Mouse (Mus musculus) adrenal gland, postnatal 25 days (tissue): ENCODE measurements around the gene Dhcr7. TPM values are rescaled to one million over a fixed set of nuclear protein-coding genes. Genes with fewer than 3 reads are reported as not detected.

Experiments used
- DNase-seq: peaks from one replicate; pipeline ENCODE4 v3.0.0; 2021; ENCODE audit warnings: mixed read lengths
- microRNA-seq, 2 experiments: library from miRNA; unstranded; fragments of <30 nt; microRNA quantifications; one replicate each; pipeline ENCODE4 v1.2.0; 2021
- total RNA-seq: library from RNA; stranded (reverse); gene quantifications from 2 replicates; pipeline ENCODE4 v1.2.3, GENCODE M21; 2021

The Dhcr7 gene
- total RNA-seq, 1 experiment from 2014 or later, result 1,142 TPM

DNA sequence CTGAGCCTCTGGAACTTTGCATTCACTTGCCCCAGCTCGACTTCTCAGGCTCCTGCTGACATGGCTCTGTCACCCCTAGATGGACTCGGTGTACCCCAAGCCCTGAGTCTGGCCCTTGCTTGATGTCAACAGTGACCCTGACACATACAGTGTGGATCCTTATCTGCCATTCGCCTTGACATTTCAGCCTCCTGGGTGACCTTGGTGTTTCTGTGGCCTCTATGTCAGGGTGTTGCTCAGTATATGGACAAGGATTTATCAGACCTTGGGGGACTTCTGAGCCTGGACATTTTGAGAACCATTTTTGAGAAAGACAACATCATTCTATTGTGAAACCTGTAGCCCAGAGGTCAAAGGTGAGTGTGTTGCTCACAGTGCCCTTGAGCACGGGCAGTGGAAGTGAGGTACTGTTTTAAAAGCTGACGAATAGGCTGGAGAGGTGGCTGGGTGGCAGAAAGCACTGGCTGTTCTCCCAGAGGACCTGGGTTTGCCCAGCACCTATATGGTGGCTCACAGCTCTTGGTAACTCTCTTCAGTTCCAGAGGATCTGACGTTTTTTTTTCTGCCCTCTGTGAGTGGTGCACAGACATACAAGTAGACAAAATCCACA lies 10.7 kb downstream of the Dhcr7 start:
- peak; percentile 44 for DNase-seq

DNA sequence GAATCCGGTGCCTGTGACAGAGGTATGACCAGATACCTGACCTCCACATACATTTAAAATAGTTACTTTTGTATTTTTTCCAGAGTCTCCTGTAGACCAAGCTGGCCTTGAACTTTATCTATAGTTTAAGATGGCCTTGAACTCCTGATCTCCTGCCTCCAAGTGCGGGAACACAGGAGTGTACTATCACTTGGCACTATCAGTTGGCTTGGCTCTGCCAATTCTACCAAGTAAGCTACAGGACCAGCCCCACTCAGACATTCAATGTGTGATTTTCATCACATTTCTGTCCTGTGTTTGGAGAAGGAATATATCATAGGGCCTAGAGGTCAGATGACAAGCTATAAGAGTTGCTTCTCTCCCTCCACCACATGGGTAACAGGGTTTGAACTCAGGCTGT lies 11.4 kb downstream of the Dhcr7 start:
- DNase-seq, result no peak

- DNase-seq, result no peak
Measured at GRCm38 (mm10) chr7:143834972-143835371, 12.0 kb downstream of the Dhcr7 start.

DNA sequence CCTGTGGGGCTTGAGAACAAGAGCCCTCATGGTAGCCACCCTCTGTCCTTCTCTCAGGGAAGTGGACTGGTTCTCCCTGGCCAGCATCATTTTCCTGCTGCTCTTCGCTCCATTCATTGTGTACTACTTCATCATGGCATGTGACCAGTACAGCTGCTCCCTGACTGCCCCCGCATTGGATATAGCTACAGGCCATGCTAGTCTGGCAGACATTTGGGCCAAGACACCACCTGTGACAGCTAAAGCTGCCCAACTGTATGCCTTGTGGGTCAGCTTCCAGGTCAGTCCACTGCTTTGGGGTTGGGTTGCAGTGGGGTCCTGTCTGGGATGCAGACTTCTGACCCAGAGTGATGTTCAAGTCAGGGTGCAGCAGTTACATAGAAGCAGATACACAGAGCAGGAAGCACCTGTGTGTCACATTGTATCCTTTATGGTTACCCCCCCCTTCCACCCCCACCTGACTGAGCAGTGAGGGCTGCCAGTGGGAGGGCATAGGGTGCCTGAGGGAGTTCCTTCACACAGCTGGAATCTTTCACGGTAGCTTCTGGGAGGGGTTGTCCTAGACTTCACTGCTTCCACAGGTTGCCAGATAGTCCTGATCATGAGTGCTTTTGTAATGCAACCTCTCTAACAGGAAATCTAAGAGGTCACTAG lies 14.9 kb downstream of the Dhcr7 start:
- DNase-seq, result no peak

DNA sequence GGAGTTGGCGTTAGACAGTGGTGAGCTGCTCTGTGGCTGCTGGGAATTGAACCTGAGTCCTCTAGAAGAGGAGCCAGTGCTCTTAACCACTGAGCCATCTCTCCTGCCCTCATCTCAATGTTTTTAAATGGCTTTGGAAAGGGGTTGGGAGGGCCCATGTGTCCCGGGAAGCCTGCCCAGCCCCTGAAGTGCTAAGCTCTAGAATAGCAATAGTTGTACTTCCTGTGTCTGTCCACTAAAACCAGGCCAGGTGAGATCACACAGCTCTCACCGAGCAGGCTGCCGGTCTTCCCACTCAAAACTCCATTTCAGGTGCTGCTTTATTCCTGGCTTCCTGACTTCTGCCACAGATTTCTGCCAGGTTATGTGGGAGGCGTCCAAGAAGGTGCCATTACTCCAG lies 17.2 kb downstream of the Dhcr7 start:
- no peak for DNase-seq

DNA sequence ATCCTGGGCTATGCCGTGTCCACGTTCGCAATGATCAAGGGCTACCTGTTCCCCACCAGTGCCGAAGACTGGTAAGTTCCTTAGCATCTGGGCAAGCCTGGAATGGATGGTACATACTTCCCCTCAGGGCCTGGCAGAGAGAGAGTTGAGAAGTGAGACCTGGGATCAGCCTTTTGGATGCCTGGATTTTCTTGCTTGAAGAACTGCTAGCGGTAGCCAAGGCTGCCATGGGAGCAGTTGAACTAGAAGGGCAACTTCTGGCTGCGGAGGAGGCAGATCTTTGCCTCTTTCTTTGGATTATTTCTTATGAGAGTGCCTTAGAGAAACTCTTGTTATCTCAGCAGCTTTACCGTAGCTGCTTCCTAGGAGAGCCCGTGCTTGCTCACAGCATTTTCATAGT lies 18.4 kb downstream of the Dhcr7 start:
- DNase-seq, result no peak

GRCm38 (mm10) chr7:143848127-143848767 lies 25.3 kb downstream of the Dhcr7 start:
- no peak for DNase-seq

DNA sequence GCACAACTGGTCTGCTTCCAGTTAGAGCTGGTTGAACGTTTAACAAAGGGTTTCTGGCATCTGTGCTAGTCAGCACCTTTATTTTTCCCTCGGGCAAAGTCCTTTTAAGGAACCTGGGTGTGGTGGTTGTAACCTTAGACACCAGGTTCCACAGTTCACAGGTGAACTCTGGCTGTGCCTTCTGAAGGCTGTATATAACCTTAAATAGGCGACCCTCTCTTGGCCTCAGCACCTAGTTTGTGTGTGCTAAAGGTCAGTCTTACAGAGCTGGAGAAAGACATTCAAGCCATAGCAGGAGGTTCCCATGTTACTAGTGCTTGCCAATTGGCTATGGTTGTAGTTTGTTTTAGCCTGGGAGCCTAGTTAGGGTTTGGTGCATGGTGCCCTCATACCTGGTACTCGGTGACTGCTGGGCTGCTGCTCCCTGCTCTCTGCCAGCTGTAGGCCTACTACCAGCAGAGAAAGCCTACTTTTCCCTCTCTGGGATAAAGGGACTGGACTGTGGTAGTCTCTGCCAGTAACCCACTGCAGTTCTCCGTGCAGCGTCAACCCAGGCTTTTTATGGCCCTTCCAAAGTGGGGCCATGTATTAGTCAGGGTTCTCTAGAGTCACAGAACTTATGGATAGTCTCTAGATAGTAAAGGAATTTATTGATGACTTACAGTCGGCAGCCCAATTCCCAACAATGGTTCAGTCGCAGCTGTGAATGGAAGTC lies 26.0 kb downstream of the Dhcr7 start:
- no peak for DNase-seq

- no peak for DNase-seq
Measured at GRCm38 (mm10) chr7:143866538-143866937, 43.6 kb downstream of the Dhcr7 start, which contains the start of gene Gm498. Gene Gm498 (plus strand): TSS chr7:143866838.

- DNase-seq, result no peak
Measured at GRCm38 (mm10) chr7:143868874-143869273, 45.9 kb downstream of the Dhcr7 start.

- DNase-seq, result no peak
Measured at GRCm38 (mm10) chr7:143883717-143884116, 60.8 kb downstream of the Dhcr7 start.

- no peak for DNase-seq
Measured at GRCm38 (mm10) chr7:143891146-143891545, 68.2 kb downstream of the Dhcr7 start.

GRCm38 (mm10) chr7:143892361-143892760 lies 69.4 kb downstream of the Dhcr7 start:
- no peak for DNase-seq

Small RNA genes within 50 kb of the gene (microRNA-seq; reads per million reads assigned to microRNA genes)
- 0 reads per million in 2 experiments for gene Gm22064

Other genes starting within 250 kb of the Dhcr7 start
- gene Cars, start 223.1 kb upstream of the Dhcr7 start, total RNA-seq, result 47.3 and 74.9 TPM in 2 replicates
- gene Tnfrsf26, start 194.4 kb upstream of the Dhcr7 start, total RNA-seq, result 1.0 and 1.4 TPM in 2 replicates
- 4.4 and 6.5 TPM in 2 replicates for gene Tnfrsf22, start 173.5 kb upstream of the Dhcr7 start, total RNA-seq
- gene Tnfrsf23, start 137.3 kb upstream of the Dhcr7 start, total RNA-seq, result 1.4 and 2.7 TPM in 2 replicates
- 22.8 and 37.0 TPM in 2 replicates for gene Osbpl5, start 66.2 kb upstream of the Dhcr7 start, total RNA-seq
- gene Mrgprg, start 56.2 kb upstream of the Dhcr7 start, total RNA-seq, result 0.27 and 0.67 TPM in 2 replicates
- 1.4 and 2.0 TPM in 2 replicates for gene Mrgpre, start 38.6 kb upstream of the Dhcr7 start, total RNA-seq
- gene Nadsyn1, start 296 bp upstream of the Dhcr7 start, total RNA-seq, result 16.7 and 21.7 TPM in 2 replicates
- not detected in 2 replicates for gene Gm498, start 43.7 kb downstream of the Dhcr7 start, total RNA-seq
- gene Shank2, start 178.8 kb downstream of the Dhcr7 start, total RNA-seq, result 4.9 and 11.8 TPM in 2 replicates